Comparison of ENCODE assay signal across 15 mouse cellular contexts in genomic region chr3:100429667-100430066, GRCm38 (mm10). TPM values are rescaled to one million over a fixed set of nuclear protein-coding genes. Genes with fewer than 3 reads are reported as not detected.
DNase-seq lines count a peak whose midpoint lies in the region; ATAC-seq and TF ChIP-seq lines count a peak whose summit lies in the region.
"Had no signal": no experiment of that assay in that cellular context is flagged by ENCODE, and none has a peak within 500 bp of the region (broad histone marks: within the 10 kb centered on the region; RNA-seq: fewer than 3 reads in every experiment).

No protein-coding gene starts in this region.

- H3K27me3 ChIP-seq in intestine, embryonic 16.5 days (replicated peaks; ENCODE audit: control insufficient read depth, insufficient read depth, low read length), result no peaks in the 10 kb centered on the region
- H3K27me3 ChIP-seq in spleen, adult 2 months (ENCODE audit: control insufficient read depth, insufficient read depth, low read length), result no peaks in the 10 kb centered on the region
- H3K27me3 ChIP-seq: forebrain, embryonic 13.5 days had no signal

- no peak overlapping the region for H3K4me3 ChIP-seq in left cerebral cortex, adult 2 months
- no peak overlapping the region for H3K4me3 ChIP-seq in bone marrow, adult 2 months (replicated peaks; ENCODE audit: control insufficient read depth, low read depth, low read length)
- H3K4me3 ChIP-seq in intestine, embryonic 16.5 days (ENCODE audit: low read length), result no peak overlapping the region
- H3K4me3 ChIP-seq in spleen, adult 2 months (ENCODE audit: extremely low read depth, insufficient read depth, insufficient read length), result no peak overlapping the region
- no peak overlapping the region for H3K4me3 ChIP-seq in gastrocnemius, adult 2 months
- H3K4me3 ChIP-seq: forebrain, embryonic 13.5 days had no signal

- no peaks in the 10 kb centered on the region for H3K9me3 ChIP-seq in intestine, embryonic 16.5 days (ENCODE audit: control insufficient read depth, low read length)
- H3K9me3 ChIP-seq: forebrain, embryonic 13.5 days had no signal

- no peak for DNase-seq in left cerebral cortex, adult 2 months (ENCODE audit: extremely low spot score in 1 of 2, low spot score in 2 of 2)
- DNase-seq in left cerebral cortex, postnatal 4 days, result no peak
- DNase-seq in spleen, adult 2 months (ENCODE audit: low read depth in 1 of 2, low spot score in 2 of 2), result no peak
- DNase-seq in thymus, postnatal 10 days (ENCODE audit: low spot score in 2 of 2), result no peak
- no peak for DNase-seq in embryo, embryonic 10 days (ENCODE audit: low spot score)
- DNase-seq in gastrocnemius, adult 2 months, result no peak
- DNase-seq: cerebellum, adult 18-20 months; gastrocnemius, postnatal 25 days; kidney, postnatal 4 days had no signal

- no peak for TF ChIP-seq CTCF in left cerebral cortex, adult 2 months (IDR thresholded peaks at IDR 0.05)
- no peak for TF ChIP-seq CTCF in bone marrow, adult 2 months (IDR thresholded peaks at IDR 0.05; ENCODE audit: control insufficient read depth, insufficient read depth, low read length)
- TF ChIP-seq CTCF in spleen, adult 2 months (IDR thresholded peaks at IDR 0.05; ENCODE audit: extremely low read depth, insufficient read depth, insufficient read length, insufficient replicate concordance), result no peak
- no peak for TF ChIP-seq CTCF in gastrocnemius, adult 2 months (IDR thresholded peaks at IDR 0.05)

- ATAC-seq in intestine, embryonic 16.5 days, result peak; percentile 87
- ATAC-seq: CD4-positive, CD25-positive, alpha-beta regulatory T cell, adult 4 months; forebrain, embryonic 13.5 days; inflammation-experienced regulatory T-cells, adult 6 months had no signal

- no peak for TF ChIP-seq POLR2A in bone marrow, adult 2 months (IDR thresholded peaks at IDR 0.05; ENCODE audit: borderline replicate concordance, control insufficient read depth, low read depth, low read length)
- no peak for TF ChIP-seq POLR2A in spleen, adult 2 months (IDR thresholded peaks at IDR 0.05; ENCODE audit: low read depth, low read length)

- H3K36me3 ChIP-seq in intestine, embryonic 16.5 days (ENCODE audit: control insufficient read depth, insufficient read depth, low read length), result no peaks in the 10 kb centered on the region
- no peaks in the 10 kb centered on the region for H3K36me3 ChIP-seq in spleen, adult 2 months (ENCODE audit: control insufficient read depth, insufficient read depth, low read length)

- peak overlapping the region; percentile 38; the same call in 1 of the 2 replicates for H3K27ac ChIP-seq in left cerebral cortex, adult 2 months
- H3K27ac ChIP-seq in bone marrow, adult 2 months (ENCODE audit: control insufficient read depth, insufficient read depth, low read depth, low read length, poor library complexity), result peak overlapping the region; percentile 49; the same call in 1 of the 2 replicates
- H3K27ac ChIP-seq in intestine, embryonic 16.5 days (ENCODE audit: low read length), result no peak overlapping the region
- peak overlapping the region; percentile 25; the same call in 1 of the 2 replicates for H3K27ac ChIP-seq in spleen, adult 2 months (ENCODE audit: insufficient read depth, low read length)
- no peak overlapping the region for H3K27ac ChIP-seq in gastrocnemius, adult 2 months
- H3K27ac ChIP-seq: forebrain, embryonic 13.5 days; macrophage had no signal

- intact Hi-C loops in left cerebral cortex, adult 2 months (cut with DNase I), result loop anchor here (10.0 kb wide), 1 partner anchor 255 kb away; the partner anchor contains the start of gene Man1a2
- intact Hi-C loops in left cerebral cortex, postnatal 4 days (cut with DNase I), result no loop called here
- intact Hi-C loops in gastrocnemius, adult 2 months (cut with DNase I), result no loop called here

- 42% methylated on average over 4 of the region's 4 CpGs for WGBS in bone marrow, adult 2 months
- WGBS in intestine, embryonic 16.5 days, result 56% methylated on average over 4 of the region's 4 CpGs
- WGBS in spleen, adult 2 months, result 61% methylated on average over 4 of the region's 4 CpGs

- no peaks in the 10 kb centered on the region; the same call in 1 of the 2 replicates for H3K4me1 ChIP-seq in bone marrow, adult 2 months (ENCODE audit: control insufficient read depth, insufficient read depth, low read length)
- no peaks in the 10 kb centered on the region for H3K4me1 ChIP-seq in intestine, embryonic 16.5 days (ENCODE audit: control insufficient read depth, insufficient read depth, low read length)
- H3K4me1 ChIP-seq in spleen, adult 2 months (ENCODE audit: control insufficient read depth, insufficient read depth, insufficient read length), result no peaks in the 10 kb centered on the region
- H3K4me1 ChIP-seq: forebrain, embryonic 13.5 days had no signal

- H3K4me2 ChIP-seq in intestine, embryonic 16.5 days (ENCODE audit: low read depth, low read length), result no peak overlapping the region
- H3K4me2 ChIP-seq: forebrain, embryonic 13.5 days had no signal

- no peak overlapping the region for H3K9ac ChIP-seq in intestine, embryonic 16.5 days (ENCODE audit: low read depth, low read length)
- H3K9ac ChIP-seq: forebrain, embryonic 13.5 days had no signal

RNA-seq across cellular contexts. Expression of gene Tent5c, which starts 59.5 kb away (rescaled TPM):
- total RNA-seq in left cerebral cortex, adult 2 months (2021), result 1 to 10 TPM; 2.2 to 2.4 TPM
- 1 to 10 TPM; 1.0 to 1.8 TPM for total RNA-seq in left cerebral cortex, postnatal 4 days (2021)
- 151 and 236 TPM in 2 replicates for polyA plus RNA-seq in bone marrow, adult 2 months (2011; ENCODE audit: insufficient read depth, insufficient read length, low replicate concordance, missing spikeins)
- polyA plus RNA-seq in intestine, embryonic 16.5 days (2015; fragmentation: Nextera tagmentation; extraction: Ambion mirVana), result 8.9 and 9.9 TPM in 2 replicates
- polyA plus RNA-seq in spleen, adult 2 months (2012; rRNA removed), result 30.8 and 55.0 TPM in 2 replicates
- total RNA-seq in gastrocnemius, adult 2 months (2021), result 1 to 10 TPM; 1.2 to 1.3 TPM

Comparison
In these comparisons a context has a peak if more than half of its experiments do, and no peak if none do; other contexts are left out.
1. H3K27ac ChIP-seq: peak in left cerebral cortex, adult 2 months (single experiment), bone marrow, adult 2 months (single experiment) and spleen, adult 2 months (single experiment); none in intestine, embryonic 16.5 days (single experiment) and gastrocnemius, adult 2 months (single experiment).